Mouse (Mus musculus) liver, embryonic 14.5 days (tissue): ENCODE results near the gene Ifna11. TPM values are rescaled to one million over a fixed set of nuclear protein-coding genes. Genes with fewer than 3 reads are reported as not detected.

Experiments used
- ATAC-seq: fragments of 200-750 bp; cut with Nextera tagmentation; 2 replicates; pipeline ENCODE4 v1.8.0; 2017; ENCODE audit warnings: moderate number of reproducible peaks, mild to moderate bottlenecking, moderate library complexity; ENCODE audit not compliant: insufficient read depth
- DNase-seq, 3 experiments: peaks; one replicate each; pipeline ENCODE4 v3.0.0-alpha.2; 2012 to 2013; ENCODE audit warnings: low read depth in 3 of 3, low spot score in 3 of 3
- H3K27ac ChIP-seq: fragments of 300-500 bp; sonication (generic); 2 replicates; pipeline ENCODE4 v1.5.1; 2014; ENCODE audit warnings: moderate library complexity, mild to moderate bottlenecking, control low read depth, inconsistent platforms
- H3K27me3 ChIP-seq: fragments of 300-500 bp; sonication (generic); 2 replicates; pipeline ENCODE4 v1.6.1; 2014; ENCODE audit warnings: mild to moderate bottlenecking, low read length, moderate library complexity; ENCODE audit not compliant: control insufficient read depth, insufficient read depth
- H3K36me3 ChIP-seq: fragments of 300-500 bp; sonication (generic); replicated peaks from 2 replicates; pipeline ENCODE4 v1.6.1; 2014; ENCODE audit warnings: low read depth; ENCODE audit not compliant: control insufficient read depth, insufficient read depth
- H3K4me1 ChIP-seq, 2 experiments: fragments of 200-500 bp in 1 of 2; fragments of 300-500 bp in 1 of 2; sonication (generic) in 1 of 2; replicated peaks; 2 replicates each; pipeline ENCODE4 v1.6.1; 2012 to 2014; ENCODE audit warnings: antibody characterized with exemption in 1 of 2, inconsistent platforms in 1 of 2, low read length in 1 of 2; ENCODE audit not compliant: control insufficient read depth in 2 of 2, insufficient read depth in 2 of 2
- H3K4me2 ChIP-seq: fragments of 300-500 bp; sonication (generic); 2 replicates; pipeline ENCODE4 v1.6.1; 2014; ENCODE audit warnings: low read depth, mild to moderate bottlenecking, control low read depth, moderate library complexity
- H3K4me3 ChIP-seq, 2 experiments: fragments of 200-500 bp in 1 of 2; fragments of 300-500 bp in 1 of 2; sonication (generic) in 1 of 2; 2 replicates each; pipeline ENCODE4 v1.5.1; 2012 to 2014; ENCODE audit warnings: low read depth in 2 of 2, low read length in 2 of 2, mild to moderate bottlenecking in 2 of 2, control low read depth in 1 of 2, inconsistent platforms in 1 of 2, moderate library complexity in 1 of 2; ENCODE audit not compliant: insufficient read depth in 1 of 2
- H3K9ac ChIP-seq: fragments of 300-500 bp; sonication (generic); replicated peaks from 2 replicates; pipeline ENCODE4 v1.6.1; 2014; ENCODE audit warnings: mild to moderate bottlenecking, control low read depth, moderate library complexity
- H3K9me3 ChIP-seq: fragments of 300-500 bp; sonication (generic); 2 replicates; pipeline ENCODE4 v1.6.1; 2016; ENCODE audit warnings: low read length, mixed read lengths; ENCODE audit not compliant: control insufficient read depth
- CTCF ChIP-seq: IDR thresholded peaks from 2 replicates; pipeline ENCODE4 v1.5.1; 2016; ENCODE audit warnings: antibody characterized with exemption, low read depth, control low read depth
- EP300 ChIP-seq: IDR thresholded peaks from 2 replicates; pipeline ENCODE4 v1.6.1; 2016; ENCODE audit warnings: antibody characterized with exemption, low read depth
- whole genome bisulfite sequencing: fragments of 180-500 bp; shearing (Covaris S2); extraction: QIAGEN DNeasy Blood & Tissue Kit; methylation state at CpG from one replicate; pipeline ENCODE4 v1.1.7; 2014; ENCODE audit not compliant: insufficient replicate concordance; 5-methylcytosine and 5-hydroxymethylcytosine counted together
- polyA plus RNA-seq, 2 experiments: library from polyadenylated mRNA; depleted of rRNA in 1 of 2; stranded (reverse) in 1 of 2; unstranded in 1 of 2; fragments of >200 nt; fragmentation: Nextera tagmentation in 1 of 2; extraction: Ambion mirVana in 1 of 2; gene quantifications; 2 replicates each; pipeline versions ENCODE4 v1.2.1 to v1.2.3; 2012 to 2014

Ifna11 gene
- polyA plus RNA-seq, 2 experiments: not detected

DNA sequence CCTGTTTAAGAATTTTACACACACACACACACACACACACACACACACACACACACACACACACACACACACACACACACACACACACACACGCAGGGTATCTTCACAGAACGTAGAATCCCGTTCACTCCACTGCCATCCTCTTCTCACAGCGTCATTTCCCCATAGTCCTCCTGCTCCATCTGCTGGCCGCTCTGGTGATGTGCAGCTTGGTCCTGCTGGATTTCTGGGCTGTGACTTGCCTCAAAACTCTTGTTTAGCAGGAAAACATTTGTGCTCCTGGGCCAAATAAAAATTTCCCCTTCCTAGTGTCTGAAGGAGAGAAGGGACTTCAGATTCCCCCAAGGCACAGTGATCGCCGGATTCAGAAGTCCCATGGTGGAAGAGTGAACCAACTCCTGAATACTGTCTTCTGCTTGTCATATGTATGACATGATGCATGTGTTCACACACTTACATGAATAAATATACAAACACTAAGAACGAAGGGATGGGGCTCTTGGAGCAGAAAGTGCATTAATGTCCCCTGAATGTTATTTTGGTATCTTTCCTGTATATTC, 47.7 kb downstream of the Ifna11 start:
- Histone ChIP-seq H3K27ac (no peak overlapping the region), H3K4me3 (peak overlapping the region; percentile 70 to 87; a peak in 3 of 4 replicates), H3K9ac (peak overlapping the region; percentile 75), H3K9me3 (no peaks in the 10 kb centered on the region), H3K4me1 (peaks cover 3 to 7% of the 10 kb centered on the region in 2 experiments; a peak in 2 of 4 replicates), H3K36me3 (no peaks in the 10 kb centered on the region), H3K4me2 (peak overlapping the region; percentile 81), H3K27me3 (no peaks in the 10 kb centered on the region)
- DNase-seq: peak; percentile 45 to 70 (median 51)
- peak; percentile 61 for ATAC-seq
- 0% methylated on average over 8 of the region's 8 CpGs for WGBS
- TF ChIP-seq EP300 (no peak), CTCF (peak; percentile 97)

DNA sequence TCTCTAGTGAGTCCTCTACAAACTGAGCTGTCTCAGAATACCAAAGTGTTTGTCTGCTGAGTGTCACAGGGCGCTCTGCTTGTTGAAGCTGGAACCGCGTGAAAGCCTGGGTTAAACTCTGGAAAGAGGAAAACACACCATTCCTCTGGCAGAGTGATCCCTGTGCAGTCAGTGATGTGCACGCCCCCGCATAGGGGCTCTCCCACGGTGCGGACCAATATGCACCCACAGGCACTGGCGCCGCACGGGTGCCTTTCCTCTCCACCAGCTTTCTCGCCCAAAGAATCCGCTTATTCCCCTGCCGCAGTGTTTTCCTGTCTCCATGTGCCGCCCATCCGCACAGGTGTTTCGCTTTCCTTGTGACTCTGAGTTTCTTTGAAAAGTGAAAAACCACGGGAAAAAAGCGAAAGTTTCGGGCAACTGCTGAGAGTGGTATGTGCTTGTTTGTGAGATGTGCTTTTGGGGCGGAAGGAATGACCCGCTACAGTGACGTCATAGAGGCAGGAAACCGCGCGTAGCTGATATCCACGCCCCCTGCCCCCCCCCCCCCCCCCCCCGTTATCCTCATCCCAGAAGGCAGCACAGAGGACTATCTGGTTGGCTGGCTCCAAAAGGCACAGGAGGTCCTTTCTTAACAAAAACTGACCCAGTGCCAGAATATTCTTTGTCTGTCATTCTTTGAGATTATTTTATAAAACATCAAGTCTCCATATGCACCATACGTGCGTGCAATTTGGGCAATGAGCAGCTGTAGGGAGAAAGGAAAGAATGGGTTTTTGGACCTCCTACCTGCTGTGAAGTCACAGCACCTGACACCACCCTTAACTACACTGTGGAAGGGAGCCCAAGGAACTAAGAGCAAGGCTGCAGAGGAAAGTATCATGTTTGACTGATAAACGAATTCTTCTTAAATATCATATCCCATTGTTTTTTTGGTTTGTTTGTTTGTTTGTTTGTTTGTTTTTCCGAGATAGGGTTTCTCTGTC, 48.5 kb downstream of the Ifna11 start:
- Histone ChIP-seq H3K27me3 (no peaks in the 10 kb centered on the region), H3K9me3 (no peaks in the 10 kb centered on the region), H3K27ac (0 out of 2 replicates have a peak overlapping the region, but pooled peaks have one; percentile 10), H3K4me1 (peaks cover 3 to 7% of the 10 kb centered on the region in 2 experiments; a peak in 2 of 4 replicates), H3K9ac (peak overlapping the region; percentile 75), H3K36me3 (no peaks in the 10 kb centered on the region), H3K4me2 (peak overlapping the region; percentile 81), H3K4me3 (peak overlapping the region; percentile 70 to 87)
- no peak for TF ChIP-seq EP300
- no peak for TF ChIP-seq CTCF
- DNase-seq: peak; percentile 41 to 50 (median 49)
- ATAC-seq: peak; percentile 76
- 7% methylated on average over 31 of the region's 31 CpGs for WGBS

Other genes starting within 250 kb of the Ifna11 start
- not detected in 2 replicates for gene Ifna14, start 248.2 kb upstream of the Ifna11 start, polyA plus RNA-seq (2012; rRNA removed)
- gene Ifna14, start 248.2 kb upstream of the Ifna11 start, polyA plus RNA-seq (2014; fragmentation: Nextera tagmentation; extraction: Ambion mirVana): not detected in 2 replicates
- not detected in 2 replicates for gene Ifna9, start 227.6 kb upstream of the Ifna11 start, polyA plus RNA-seq (2012; rRNA removed)
- not detected in 2 replicates for gene Ifna9, start 227.6 kb upstream of the Ifna11 start, polyA plus RNA-seq (2014; fragmentation: Nextera tagmentation; extraction: Ambion mirVana)
- gene Ifna12, start 216.6 kb upstream of the Ifna11 start, polyA plus RNA-seq (2012; rRNA removed): not detected in 2 replicates
- not detected in 2 replicates for gene Ifna12, start 216.6 kb upstream of the Ifna11 start, polyA plus RNA-seq (2014; fragmentation: Nextera tagmentation; extraction: Ambion mirVana)
- not detected in 2 replicates for gene C87499, start 185.5 kb upstream of the Ifna11 start, polyA plus RNA-seq (2012; rRNA removed)
- not detected in 2 replicates for gene C87499, start 185.5 kb upstream of the Ifna11 start, polyA plus RNA-seq (2014; fragmentation: Nextera tagmentation; extraction: Ambion mirVana)
- not detected in 2 replicates for gene Ifna13, start 175.5 kb upstream of the Ifna11 start, polyA plus RNA-seq (2012; rRNA removed)
- not detected in 2 replicates for gene Ifna13, start 175.5 kb upstream of the Ifna11 start, polyA plus RNA-seq (2014; fragmentation: Nextera tagmentation; extraction: Ambion mirVana)
- gene Ifna16, start 143.0 kb upstream of the Ifna11 start, polyA plus RNA-seq (2012; rRNA removed): not detected in 2 replicates
- not detected in 2 replicates for gene Ifna16, start 143.0 kb upstream of the Ifna11 start, polyA plus RNA-seq (2014; fragmentation: Nextera tagmentation; extraction: Ambion mirVana)
- not detected in 2 replicates for gene Ifna2, start 136.0 kb upstream of the Ifna11 start, polyA plus RNA-seq (2012; rRNA removed)
- not detected in 2 replicates for gene Ifna2, start 136.0 kb upstream of the Ifna11 start, polyA plus RNA-seq (2014; fragmentation: Nextera tagmentation; extraction: Ambion mirVana)
- not detected in 2 replicates for gene Ifnab, start 128.6 kb upstream of the Ifna11 start, polyA plus RNA-seq (2012; rRNA removed)
- not detected in 2 replicates for gene Ifnab, start 128.6 kb upstream of the Ifna11 start, polyA plus RNA-seq (2014; fragmentation: Nextera tagmentation; extraction: Ambion mirVana)
- 0.08 and 0.13 TPM in 2 replicates for gene Gm26566, start 98.2 kb upstream of the Ifna11 start, polyA plus RNA-seq (2012; rRNA removed)
- gene Gm26566, start 98.2 kb upstream of the Ifna11 start, polyA plus RNA-seq (2014; fragmentation: Nextera tagmentation; extraction: Ambion mirVana): 0.24 and 0.43 TPM in 2 replicates
- gene Klhl9, start 97.5 kb upstream of the Ifna11 start, polyA plus RNA-seq (2012; rRNA removed): 6.4 and 9.1 TPM in 2 replicates
- 26.5 and 28.1 TPM in 2 replicates for gene Klhl9, start 97.5 kb upstream of the Ifna11 start, polyA plus RNA-seq (2014; fragmentation: Nextera tagmentation; extraction: Ambion mirVana)
- gene Gm13271, start 65.1 kb upstream of the Ifna11 start, polyA plus RNA-seq (2012; rRNA removed): not detected in 2 replicates
- gene Gm13271, start 65.1 kb upstream of the Ifna11 start, polyA plus RNA-seq (2014; fragmentation: Nextera tagmentation; extraction: Ambion mirVana): not detected in 2 replicates
- gene Gm13283, start 59.8 kb upstream of the Ifna11 start, polyA plus RNA-seq (2012; rRNA removed): 0.02 TPM in 1 of 2 replicates, not detected in the other
- 0.15 TPM in 1 of 2 replicates, not detected in the other for gene Gm13283, start 59.8 kb upstream of the Ifna11 start, polyA plus RNA-seq (2014; fragmentation: Nextera tagmentation; extraction: Ambion mirVana)
- gene Gm13290, start 46.1 kb upstream of the Ifna11 start, polyA plus RNA-seq (2012; rRNA removed): not detected in 2 replicates
- gene Gm13290, start 46.1 kb upstream of the Ifna11 start, polyA plus RNA-seq (2014; fragmentation: Nextera tagmentation; extraction: Ambion mirVana): 0.14 TPM in 1 of 2 replicates, not detected in the other
- gene Gm13289, start 43.0 kb upstream of the Ifna11 start, polyA plus RNA-seq (2012; rRNA removed): not detected in 2 replicates
- gene Gm13289, start 43.0 kb upstream of the Ifna11 start, polyA plus RNA-seq (2014; fragmentation: Nextera tagmentation; extraction: Ambion mirVana): not detected in 2 replicates
- not detected in 2 replicates for gene Gm13272, start 40.1 kb upstream of the Ifna11 start, polyA plus RNA-seq (2012; rRNA removed)
- not detected in 2 replicates for gene Gm13272, start 40.1 kb upstream of the Ifna11 start, polyA plus RNA-seq (2014; fragmentation: Nextera tagmentation; extraction: Ambion mirVana)
- gene Ifnz, start 37.8 kb upstream of the Ifna11 start, polyA plus RNA-seq (2012; rRNA removed): not detected in 2 replicates
- gene Ifnz, start 37.8 kb upstream of the Ifna11 start, polyA plus RNA-seq (2014; fragmentation: Nextera tagmentation; extraction: Ambion mirVana): not detected in 2 replicates
- gene Gm13276, start 34.2 kb upstream of the Ifna11 start, polyA plus RNA-seq (2012; rRNA removed): not detected in 2 replicates
- not detected in 2 replicates for gene Gm13276, start 34.2 kb upstream of the Ifna11 start, polyA plus RNA-seq (2014; fragmentation: Nextera tagmentation; extraction: Ambion mirVana)
- not detected in 2 replicates for gene Gm13277, start 31.3 kb upstream of the Ifna11 start, polyA plus RNA-seq (2012; rRNA removed)
- gene Gm13277, start 31.3 kb upstream of the Ifna11 start, polyA plus RNA-seq (2014; fragmentation: Nextera tagmentation; extraction: Ambion mirVana): not detected in 2 replicates
- not detected in 2 replicates for gene Gm13278, start 28.4 kb upstream of the Ifna11 start, polyA plus RNA-seq (2012; rRNA removed)
- gene Gm13278, start 28.4 kb upstream of the Ifna11 start, polyA plus RNA-seq (2014; fragmentation: Nextera tagmentation; extraction: Ambion mirVana): not detected in 2 replicates
- gene Gm13275, start 25.5 kb upstream of the Ifna11 start, polyA plus RNA-seq (2012; rRNA removed): not detected in 2 replicates
- gene Gm13275, start 25.5 kb upstream of the Ifna11 start, polyA plus RNA-seq (2014; fragmentation: Nextera tagmentation; extraction: Ambion mirVana): not detected in 2 replicates
- gene Gm13279, start 22.6 kb upstream of the Ifna11 start, polyA plus RNA-seq (2012; rRNA removed): not detected in 2 replicates
- not detected in 2 replicates for gene Gm13279, start 22.6 kb upstream of the Ifna11 start, polyA plus RNA-seq (2014; fragmentation: Nextera tagmentation; extraction: Ambion mirVana)
- gene Gm13285, start 20.3 kb upstream of the Ifna11 start, polyA plus RNA-seq (2012; rRNA removed): not detected in 2 replicates
- gene Gm13285, start 20.3 kb upstream of the Ifna11 start, polyA plus RNA-seq (2014; fragmentation: Nextera tagmentation; extraction: Ambion mirVana): 0.14 TPM in 1 of 2 replicates, not detected in the other
- not detected in 2 replicates for gene Gm13287, start 16.7 kb upstream of the Ifna11 start, polyA plus RNA-seq (2012; rRNA removed)
- not detected in 2 replicates for gene Gm13287, start 16.7 kb upstream of the Ifna11 start, polyA plus RNA-seq (2014; fragmentation: Nextera tagmentation; extraction: Ambion mirVana)
- gene Gm13288, start 14.4 kb upstream of the Ifna11 start, polyA plus RNA-seq (2012; rRNA removed): not detected in 2 replicates
- not detected in 2 replicates for gene Gm13288, start 14.4 kb upstream of the Ifna11 start, polyA plus RNA-seq (2014; fragmentation: Nextera tagmentation; extraction: Ambion mirVana)
- gene Ifna7, start 3.7 kb upstream of the Ifna11 start, polyA plus RNA-seq (2012; rRNA removed): not detected in 2 replicates
- gene Ifna7, start 3.7 kb upstream of the Ifna11 start, polyA plus RNA-seq (2014; fragmentation: Nextera tagmentation; extraction: Ambion mirVana): not detected in 2 replicates
- gene Ifna6, start 7.5 kb downstream of the Ifna11 start, polyA plus RNA-seq (2012; rRNA removed): not detected in 2 replicates
- gene Ifna6, start 7.5 kb downstream of the Ifna11 start, polyA plus RNA-seq (2014; fragmentation: Nextera tagmentation; extraction: Ambion mirVana): not detected in 2 replicates
- gene Ifna5, start 15.6 kb downstream of the Ifna11 start, polyA plus RNA-seq (2012; rRNA removed): not detected in 2 replicates
- not detected in 2 replicates for gene Ifna5, start 15.6 kb downstream of the Ifna11 start, polyA plus RNA-seq (2014; fragmentation: Nextera tagmentation; extraction: Ambion mirVana)
- not detected in 2 replicates for gene Ifna4, start 21.9 kb downstream of the Ifna11 start, polyA plus RNA-seq (2012; rRNA removed)
- gene Ifna4, start 21.9 kb downstream of the Ifna11 start, polyA plus RNA-seq (2014; fragmentation: Nextera tagmentation; extraction: Ambion mirVana): not detected in 2 replicates
- not detected in 2 replicates for gene Ifna1, start 30.1 kb downstream of the Ifna11 start, polyA plus RNA-seq (2012; rRNA removed)
- not detected in 2 replicates for gene Ifna1, start 30.1 kb downstream of the Ifna11 start, polyA plus RNA-seq (2014; fragmentation: Nextera tagmentation; extraction: Ambion mirVana)
- not detected in 2 replicates for gene Ifne, start 60.2 kb downstream of the Ifna11 start, polyA plus RNA-seq (2012; rRNA removed)
- gene Ifne, start 60.2 kb downstream of the Ifna11 start, polyA plus RNA-seq (2014; fragmentation: Nextera tagmentation; extraction: Ambion mirVana): not detected in 2 replicates